Mouse (Mus musculus): Measurements from ENCODE around the gene Dclre1a. TPM values are rescaled to one million over a fixed set of nuclear protein-coding genes. Genes with fewer than 3 reads are reported as not detected.
A peak's percentile ranks its signal among the peaks of the same experiment; 100 is the strongest.

The Dclre1a gene
- polyA plus RNA-seq, 1 experiment from 2014 or later: 13.9 TPM

GRCm38 (mm10) chr19:56581981-56582380 is 34.0 kb upstream of the Dclre1a start:
- Histone ChIP-seq H3K9ac (ENCODE audit: low read depth, low read length) (no peak overlapping the region), H3K9me3 (ENCODE audit: control insufficient read depth, low read length) (no peaks in the 10 kb centered on the region), H3K4me1 (replicated peaks; ENCODE audit: control insufficient read depth, insufficient read depth, low read length) (no peaks in the 10 kb centered on the region), H3K36me3 (ENCODE audit: control insufficient read depth, insufficient read depth, low read length) (no peaks in the 10 kb centered on the region), H3K27me3 (ENCODE audit: control insufficient read depth, insufficient read depth, low read length) (no peaks in the 10 kb centered on the region), H3K4me2 (replicated peaks; ENCODE audit: low read depth, low read length) (no peak overlapping the region), H3K27ac (ENCODE audit: low read depth, low read length) (no peak overlapping the region), H3K4me3 (ENCODE audit: low read depth, low read length) (no peak overlapping the region)
- DNase-seq (ENCODE audit: low spot score) (no peak), ATAC-seq (ENCODE audit: low FRiP score) (no peak)
- WGBS: 92% methylated on average over 5 of the region's 5 CpGs

GRCm38 (mm10) chr19:56577801-56578200 is 29.8 kb upstream of the Dclre1a start:
- no peaks in the 10 kb centered on the region for H3K36me3 ChIP-seq (ENCODE audit: control insufficient read depth, insufficient read depth, low read length)
- no peak overlapping the region for H3K4me3 ChIP-seq (ENCODE audit: low read depth, low read length)
- no peaks in the 10 kb centered on the region for H3K4me1 ChIP-seq (replicated peaks; ENCODE audit: control insufficient read depth, insufficient read depth, low read length)
- H3K4me2 ChIP-seq (replicated peaks; ENCODE audit: low read depth, low read length): no peak overlapping the region
- 94% methylated on average over 1 of the region's 1 CpGs for WGBS
- H3K9ac ChIP-seq (ENCODE audit: low read depth, low read length): no peak overlapping the region
- H3K27ac ChIP-seq (ENCODE audit: low read depth, low read length): no peak overlapping the region
- no peaks in the 10 kb centered on the region for H3K9me3 ChIP-seq (ENCODE audit: control insufficient read depth, low read length)
- no peak for DNase-seq (ENCODE audit: low spot score)
- no peak for ATAC-seq (ENCODE audit: low FRiP score)
- no peaks in the 10 kb centered on the region for H3K27me3 ChIP-seq (ENCODE audit: control insufficient read depth, insufficient read depth, low read length)

- Histone ChIP-seq H3K27me3 (ENCODE audit: control insufficient read depth, insufficient read depth, low read length) (no peaks in the 10 kb centered on the region), H3K27ac (ENCODE audit: low read depth, low read length) (no peak overlapping the region), H3K4me1 (replicated peaks; ENCODE audit: control insufficient read depth, insufficient read depth, low read length) (no peaks in the 10 kb centered on the region), H3K4me3 (ENCODE audit: low read depth, low read length) (no peak overlapping the region), H3K4me2 (replicated peaks; ENCODE audit: low read depth, low read length) (no peak overlapping the region), H3K36me3 (ENCODE audit: control insufficient read depth, insufficient read depth, low read length) (no peaks in the 10 kb centered on the region), H3K9ac (ENCODE audit: low read depth, low read length) (no peak overlapping the region), H3K9me3 (ENCODE audit: control insufficient read depth, low read length) (no peaks in the 10 kb centered on the region)
- DNase-seq (ENCODE audit: low spot score) (no peak), ATAC-seq (ENCODE audit: low FRiP score) (no peak)
- WGBS: 95% methylated on average over 6 of the region's 6 CpGs
Measured at GRCm38 (mm10) chr19:56573184-56573583, 25.2 kb upstream of the Dclre1a start.

- Histone ChIP-seq H3K4me1 (replicated peaks; ENCODE audit: control insufficient read depth, insufficient read depth, low read length) (no peaks in the 10 kb centered on the region), H3K36me3 (ENCODE audit: control insufficient read depth, insufficient read depth, low read length) (no peaks in the 10 kb centered on the region), H3K4me3 (ENCODE audit: low read depth, low read length) (no peak overlapping the region), H3K27ac (ENCODE audit: low read depth, low read length) (no peak overlapping the region), H3K27me3 (ENCODE audit: control insufficient read depth, insufficient read depth, low read length) (no peaks in the 10 kb centered on the region), H3K9ac (ENCODE audit: low read depth, low read length) (no peak overlapping the region), H3K9me3 (ENCODE audit: control insufficient read depth, low read length) (no peaks in the 10 kb centered on the region), H3K4me2 (replicated peaks; ENCODE audit: low read depth, low read length) (no peak overlapping the region)
- ATAC-seq (ENCODE audit: low FRiP score): no peak
- 96% methylated on average over 5 of the region's 5 CpGs for WGBS
- no peak for DNase-seq (ENCODE audit: low spot score)
Measured at GRCm38 (mm10) chr19:56571913-56572312, 23.9 kb upstream of the Dclre1a start.

- DNase-seq (ENCODE audit: low spot score): no peak
- 92% methylated on average over 2 of the region's 2 CpGs for WGBS
- no peak overlapping the region for H3K9ac ChIP-seq (ENCODE audit: low read depth, low read length)
Measured at GRCm38 (mm10) chr19:56571234-56571633, 23.2 kb upstream of the Dclre1a start.

GRCm38 (mm10) chr19:56570781-56571180 is 22.8 kb upstream of the Dclre1a start:
- Histone ChIP-seq H3K9me3 (ENCODE audit: control insufficient read depth, low read length) (no peaks in the 10 kb centered on the region), H3K4me2 (replicated peaks; ENCODE audit: low read depth, low read length) (no peak overlapping the region), H3K27me3 (ENCODE audit: control insufficient read depth, insufficient read depth, low read length) (no peaks in the 10 kb centered on the region), H3K27ac (ENCODE audit: low read depth, low read length) (no peak overlapping the region), H3K4me1 (replicated peaks; ENCODE audit: control insufficient read depth, insufficient read depth, low read length) (no peaks in the 10 kb centered on the region), H3K4me3 (ENCODE audit: low read depth, low read length) (no peak overlapping the region), H3K36me3 (ENCODE audit: control insufficient read depth, insufficient read depth, low read length) (no peaks in the 10 kb centered on the region), H3K9ac (ENCODE audit: low read depth, low read length) (no peak overlapping the region)
- no peak for DNase-seq (ENCODE audit: low spot score)
- ATAC-seq (ENCODE audit: low FRiP score): no peak
- WGBS: 91% methylated on average over 8 of the region's 8 CpGs

More at GRCm38 (mm10) chr19:56571234-56571633, 23.2 kb upstream of the Dclre1a start:
- no peak for ATAC-seq (ENCODE audit: low FRiP score)
- no peaks in the 10 kb centered on the region for H3K4me1 ChIP-seq (replicated peaks; ENCODE audit: control insufficient read depth, insufficient read depth, low read length)
- H3K27ac ChIP-seq (ENCODE audit: low read depth, low read length): no peak overlapping the region
- H3K27me3 ChIP-seq (ENCODE audit: control insufficient read depth, insufficient read depth, low read length): no peaks in the 10 kb centered on the region
- no peaks in the 10 kb centered on the region for H3K36me3 ChIP-seq (ENCODE audit: control insufficient read depth, insufficient read depth, low read length)
- H3K4me3 ChIP-seq (ENCODE audit: low read depth, low read length): no peak overlapping the region
- no peaks in the 10 kb centered on the region for H3K9me3 ChIP-seq (ENCODE audit: control insufficient read depth, low read length)
- H3K4me2 ChIP-seq (replicated peaks; ENCODE audit: low read depth, low read length): no peak overlapping the region

- 79% methylated on average over 6 of the region's 6 CpGs for WGBS
- Histone ChIP-seq H3K4me3 (ENCODE audit: low read depth, low read length) (no peak overlapping the region), H3K9ac (ENCODE audit: low read depth, low read length) (no peak overlapping the region), H3K27me3 (ENCODE audit: control insufficient read depth, insufficient read depth, low read length) (no peaks in the 10 kb centered on the region), H3K4me1 (replicated peaks; ENCODE audit: control insufficient read depth, insufficient read depth, low read length) (no peaks in the 10 kb centered on the region), H3K4me2 (replicated peaks; ENCODE audit: low read depth, low read length) (no peak overlapping the region), H3K27ac (ENCODE audit: low read depth, low read length) (no peak overlapping the region), H3K36me3 (ENCODE audit: control insufficient read depth, insufficient read depth, low read length) (no peaks in the 10 kb centered on the region), H3K9me3 (ENCODE audit: control insufficient read depth, low read length) (no peaks in the 10 kb centered on the region)
- DNase-seq (ENCODE audit: low spot score) (no peak), ATAC-seq (ENCODE audit: low FRiP score) (no peak)
Measured at GRCm38 (mm10) chr19:56566940-56567339, 18.9 kb upstream of the Dclre1a start.

- H3K36me3 ChIP-seq (ENCODE audit: control insufficient read depth, insufficient read depth, low read length): 0 out of 2 replicates have a peak, but pooled peaks cover 2% of the 10 kb centered on the region
- no peaks in the 10 kb centered on the region for H3K9me3 ChIP-seq (ENCODE audit: control insufficient read depth, low read length)
- H3K27ac ChIP-seq (ENCODE audit: low read depth, low read length): no peak overlapping the region
- H3K9ac ChIP-seq (ENCODE audit: low read depth, low read length): no peak overlapping the region
- ATAC-seq (ENCODE audit: low FRiP score) (no peak), DNase-seq (ENCODE audit: low spot score) (peak; percentile 28)
- H3K4me3 ChIP-seq (ENCODE audit: low read depth, low read length): no peak overlapping the region
- H3K27me3 ChIP-seq (ENCODE audit: control insufficient read depth, insufficient read depth, low read length): no peaks in the 10 kb centered on the region
- H3K4me2 ChIP-seq (replicated peaks; ENCODE audit: low read depth, low read length): no peak overlapping the region
- H3K4me1 ChIP-seq (replicated peaks; ENCODE audit: control insufficient read depth, insufficient read depth, low read length): no peaks in the 10 kb centered on the region
- 91% methylated on average over 4 of the region's 4 CpGs for WGBS
Measured at GRCm38 (mm10) chr19:56566041-56566440, 18.0 kb upstream of the Dclre1a start.

GRCm38 (mm10) chr19:56565358-56565757 is 17.3 kb upstream of the Dclre1a start:
- no peaks in the 10 kb centered on the region for H3K27me3 ChIP-seq (ENCODE audit: control insufficient read depth, insufficient read depth, low read length)
- no peak overlapping the region for H3K27ac ChIP-seq (ENCODE audit: low read depth, low read length)
- no peak overlapping the region for H3K9ac ChIP-seq (ENCODE audit: low read depth, low read length)
- ATAC-seq (ENCODE audit: low FRiP score) (no peak), DNase-seq (ENCODE audit: low spot score) (peak; percentile 6)
- 0 out of 2 replicates have a peak, but pooled peaks cover 2% of the 10 kb centered on the region for H3K36me3 ChIP-seq (ENCODE audit: control insufficient read depth, insufficient read depth, low read length)
- whole genome bisulfite sequencing: 70% methylated on average over 6 of the region's 6 CpGs
- no peaks in the 10 kb centered on the region for H3K9me3 ChIP-seq (ENCODE audit: control insufficient read depth, low read length)
- H3K4me1 ChIP-seq (replicated peaks; ENCODE audit: control insufficient read depth, insufficient read depth, low read length): no peaks in the 10 kb centered on the region
- H3K4me2 ChIP-seq (replicated peaks; ENCODE audit: low read depth, low read length): no peak overlapping the region
- H3K4me3 ChIP-seq (ENCODE audit: low read depth, low read length): no peak overlapping the region

Measured in hindbrain, embryonic 11.5 days (tissue).